In genomic region chr5:122192347-122192746, GRCm38 (mm10) we compare ENCODE assay signal across 24 mouse cellular contexts. TPM values are rescaled to one million over a fixed set of nuclear protein-coding genes. Genes with fewer than 3 reads are reported as not detected.
DNase-seq lines count a peak whose midpoint lies in the region; ATAC-seq and TF ChIP-seq lines count a peak whose summit lies in the region.
"Had no signal": no experiment of that assay in that cellular context is flagged by ENCODE, and none has a peak within 500 bp of the region (broad histone marks: within the 10 kb centered on the region; RNA-seq: fewer than 3 reads in every experiment).

No protein-coding gene starts in this region.

- WGBS in intestine, postnatal 0 days, result 29% methylated on average over 3 of the region's 4 CpGs
- WGBS in intestine, embryonic 15.5 days, result 21% methylated on average over 4 of the region's 4 CpGs
- WGBS in liver, postnatal 0 days (ENCODE audit: insufficient replicate concordance), result 41% methylated on average over 3 of the region's 4 CpGs

- in situ Hi-C loops in ES-E14 (cut with MboI; ENCODE audit: low sequenced_read_pairs in 2 of 2, unreplicated experiment in 2 of 2), result no loop called here

- H3K9ac ChIP-seq in intestine, postnatal 0 days (ENCODE audit: low read depth, low read length), result no peak overlapping the region
- H3K9ac ChIP-seq in intestine, embryonic 15.5 days, result no peak overlapping the region
- H3K9ac ChIP-seq in ES-E14 (ENCODE audit: insufficient read depth, low read depth, low read length, poor library complexity, severe bottlenecking), result no peak overlapping the region
- no peak overlapping the region for H3K9ac ChIP-seq in liver, postnatal 0 days (replicated peaks)
- H3K9ac ChIP-seq: embryonic facial prominence, embryonic 13.5 days; midbrain, embryonic 12.5 days; stomach, embryonic 15.5 days had no signal

- TF ChIP-seq EP300 in liver, postnatal 0 days (IDR thresholded peaks at IDR 0.05; ENCODE audit: low read depth), result no peak

- ATAC-seq in intestine, postnatal 0 days, result no peak; the same call in 1 of the 2 replicates
- ATAC-seq in intestine, embryonic 15.5 days, result no peak
- ATAC-seq in liver, postnatal 0 days, result peak; percentile 48
- ATAC-seq: hindbrain, embryonic 16.5 days; Patski had no signal

- no peaks in the 10 kb centered on the region for H3K9me3 ChIP-seq in intestine, postnatal 0 days (ENCODE audit: control insufficient read depth)
- H3K9me3 ChIP-seq in intestine, embryonic 15.5 days, result no peaks in the 10 kb centered on the region
- no peaks in the 10 kb centered on the region for H3K9me3 ChIP-seq in ES-E14 (ENCODE audit: control insufficient read depth, insufficient read depth, low read depth, low read length)
- no peaks in the 10 kb centered on the region for H3K9me3 ChIP-seq in liver, postnatal 0 days (ENCODE audit: low read length)
- H3K9me3 ChIP-seq: embryonic facial prominence, embryonic 13.5 days; heart, embryonic 10.5 days; midbrain, embryonic 12.5 days; stomach, embryonic 15.5 days had no signal

- TF ChIP-seq CTCF in intestine, postnatal 0 days (IDR thresholded peaks at IDR 0.05; ENCODE audit: low read depth), result 0 out of 2 replicates have a peak, but pooled peaks have one; percentile 28
- TF ChIP-seq CTCF in liver, postnatal 0 days (IDR thresholded peaks at IDR 0.05; ENCODE audit: low read depth), result peak; percentile 46

- H3K36me3 ChIP-seq in intestine, postnatal 0 days (ENCODE audit: control insufficient read depth, insufficient read depth), result no peaks in the 10 kb centered on the region
- no peaks in the 10 kb centered on the region for H3K36me3 ChIP-seq in intestine, embryonic 15.5 days
- H3K36me3 ChIP-seq in ES-E14 (ENCODE audit: control insufficient read depth, insufficient read depth, low read length, poor library complexity, severe bottlenecking), result no peaks in the 10 kb centered on the region
- no peaks in the 10 kb centered on the region for H3K36me3 ChIP-seq in liver, postnatal 0 days (replicated peaks; ENCODE audit: insufficient read depth, low read length)
- H3K36me3 ChIP-seq: embryonic facial prominence, embryonic 13.5 days; heart, embryonic 10.5 days; midbrain, embryonic 12.5 days; stomach, embryonic 15.5 days had no signal

- peak; percentile 48 for DNase-seq in 416B (ENCODE audit: low read depth)
- DNase-seq in ES-E14 (ENCODE audit: low read depth, low spot score), result no peak
- no peak for DNase-seq in liver, postnatal 0 days
- no peak for DNase-seq in heart, postnatal 14 days
- DNase-seq in gastrocnemius, adult 8-10 months (ENCODE audit: low spot score in 2 of 2), result no peak
- DNase-seq in layer of hippocampus, adult 9-11 months, result no peak
- DNase-seq: cerebellum, adult 11-12 months; cerebellum, postnatal 36 days; gastrocnemius, postnatal 25 days; heart, postnatal 36 days; kidney, postnatal 10 days; lung, adult 18-20 months; lung, postnatal 36 days; right cerebral cortex, postnatal 14 days; thymus, postnatal 14 days had no signal

- H3K4me3 ChIP-seq in intestine, postnatal 0 days (ENCODE audit: low read depth, low read length), result no peak overlapping the region
- no peak overlapping the region for H3K4me3 ChIP-seq in intestine, embryonic 15.5 days (replicated peaks)
- H3K4me3 ChIP-seq in ES-E14 (ENCODE audit: insufficient read depth in 1 of 2, low read depth in 1 of 2, low read length in 2 of 2, poor library complexity in 1 of 2, severe bottlenecking in 1 of 2), result no peak overlapping the region
- H3K4me3 ChIP-seq in liver, postnatal 0 days (ENCODE audit: low read depth, low read length), result no peak overlapping the region
- H3K4me3 ChIP-seq: embryonic facial prominence, embryonic 13.5 days; heart, embryonic 10.5 days; midbrain, embryonic 12.5 days; stomach, embryonic 15.5 days had no signal

- intact Hi-C loops in heart, postnatal 14 days (cut with DNase I), result no loop called here

- H3K4me2 ChIP-seq in intestine, postnatal 0 days (replicated peaks; ENCODE audit: low read depth), result no peak overlapping the region
- H3K4me2 ChIP-seq in intestine, embryonic 15.5 days (replicated peaks), result no peak overlapping the region
- H3K4me2 ChIP-seq in liver, postnatal 0 days (ENCODE audit: low read depth, low read length), result no peak overlapping the region
- H3K4me2 ChIP-seq: embryonic facial prominence, embryonic 13.5 days; midbrain, embryonic 12.5 days; stomach, embryonic 15.5 days had no signal

- no peak overlapping the region for H3K27ac ChIP-seq in intestine, postnatal 0 days (ENCODE audit: low read depth, low read length)
- H3K27ac ChIP-seq in intestine, embryonic 15.5 days, result no peak overlapping the region
- no peak overlapping the region for H3K27ac ChIP-seq in ES-E14 (ENCODE audit: insufficient read depth, low read depth, low read length, poor library complexity, severe bottlenecking)
- peak overlapping the region; percentile 71 for H3K27ac ChIP-seq in liver, postnatal 0 days (ENCODE audit: low read depth)
- H3K27ac ChIP-seq: embryonic facial prominence, embryonic 13.5 days; heart, embryonic 10.5 days; midbrain, embryonic 12.5 days; stomach, embryonic 15.5 days had no signal

- no peaks in the 10 kb centered on the region for H3K27me3 ChIP-seq in intestine, postnatal 0 days (replicated peaks; ENCODE audit: control insufficient read depth, insufficient read depth, low read length)
- H3K27me3 ChIP-seq in intestine, embryonic 15.5 days (replicated peaks), result no peaks in the 10 kb centered on the region
- no peaks in the 10 kb centered on the region for H3K27me3 ChIP-seq in liver, postnatal 0 days (ENCODE audit: insufficient read depth, low read length)
- H3K27me3 ChIP-seq: embryonic facial prominence, embryonic 13.5 days; midbrain, embryonic 12.5 days; Patski; stomach, embryonic 15.5 days had no signal

- H3K4me1 ChIP-seq in intestine, postnatal 0 days (replicated peaks; ENCODE audit: control insufficient read depth, insufficient read depth, low read length), result no peaks in the 10 kb centered on the region
- H3K4me1 ChIP-seq in intestine, embryonic 15.5 days (replicated peaks), result no peaks in the 10 kb centered on the region
- peaks cover 4 to 20% of the 10 kb centered on the region in 2 experiments; a peak in 3 of 4 replicates for H3K4me1 ChIP-seq in ES-E14 (ENCODE audit: control insufficient read depth in 2 of 2, insufficient read depth in 2 of 2, low read length in 2 of 2, poor library complexity in 1 of 2)
- H3K4me1 ChIP-seq in liver, postnatal 0 days (ENCODE audit: insufficient read depth), result peaks cover 6% of the 10 kb centered on the region
- H3K4me1 ChIP-seq: embryonic facial prominence, embryonic 13.5 days; heart, embryonic 10.5 days; midbrain, embryonic 12.5 days; stomach, embryonic 15.5 days had no signal

TF ChIP-seq in ES-E14, 5 proteins besides CTCF, POLR2A, EP300 and RAD21:
- TF ChIP-seq HCFC1 (IDR thresholded peaks at IDR 0.05; ENCODE audit: borderline replicate concordance, insufficient read depth, low read length), result no peak
- no peak for TF ChIP-seq MAFK (IDR thresholded peaks at IDR 0.05; ENCODE audit: insufficient read depth, low read depth, low read length)
- TF ChIP-seq ZC3H11A (IDR thresholded peaks at IDR 0.05; ENCODE audit: borderline replicate concordance, low read depth, low read length), result no peak
- TF ChIP-seq ZNF384 (IDR thresholded peaks at IDR 0.05; ENCODE audit: low read depth, low read length), result peak; percentile 92

RNA-seq across cellular contexts. Expression of gene Hvcn1, which starts 14.3 kb away (rescaled TPM):
- 3.6 TPM in 2 replicates for polyA plus RNA-seq in intestine, postnatal 0 days (2015; fragmentation: Nextera tagmentation; extraction: Ambion mirVana)
- 5.2 and 5.8 TPM in 2 replicates for polyA plus RNA-seq in intestine, embryonic 15.5 days (2015; fragmentation: Nextera tagmentation; extraction: Ambion mirVana)
- 35.7 and 39.3 TPM in 2 replicates for total RNA-seq in ES-E14 (2012; rRNA removed)
- polyA plus RNA-seq in liver, postnatal 0 days (2015; fragmentation: Nextera tagmentation; extraction: Ambion mirVana), result 7.0 and 7.3 TPM in 2 replicates
- 1 to 10 TPM; 1.4 TPM for total RNA-seq in heart, postnatal 14 days (2021)
- 1 to 10 TPM in 1 of 4 experiments, under 1 TPM in 3; 0.24 to 1.3 (median 0.46) TPM for total RNA-seq in gastrocnemius, adult 8-10 months (2022)

RNA-seq across cellular contexts. Expression of gene Ppp1cc, which starts 34.3 kb away (rescaled TPM):
- 138 and 144 TPM in 2 replicates for polyA plus RNA-seq in intestine, postnatal 0 days (2015; fragmentation: Nextera tagmentation; extraction: Ambion mirVana)
- 240 and 244 TPM in 2 replicates for polyA plus RNA-seq in intestine, embryonic 15.5 days (2015; fragmentation: Nextera tagmentation; extraction: Ambion mirVana)
- 245 and 265 TPM in 2 replicates for total RNA-seq in ES-E14 (2012; rRNA removed)
- 97.7 and 97.9 TPM in 2 replicates for polyA plus RNA-seq in liver, postnatal 0 days (2015; fragmentation: Nextera tagmentation; extraction: Ambion mirVana)
- 100 to 1,000 TPM; 121 to 152 TPM for total RNA-seq in heart, postnatal 14 days (2021)
- 100 to 1,000 TPM; 108 to 221 (median 143) TPM for total RNA-seq in gastrocnemius, adult 8-10 months (2022)

RNA-seq across cellular contexts. Expression of gene Ccdc63, which starts 51.7 kb away (rescaled TPM):
- not detected in 2 replicates for polyA plus RNA-seq in intestine, postnatal 0 days (2015; fragmentation: Nextera tagmentation; extraction: Ambion mirVana)
- polyA plus RNA-seq in intestine, embryonic 15.5 days (2015; fragmentation: Nextera tagmentation; extraction: Ambion mirVana), result not detected in 2 replicates
- total RNA-seq in ES-E14 (2012; rRNA removed), result 1.7 and 2.2 TPM in 2 replicates
- polyA plus RNA-seq in liver, postnatal 0 days (2015; fragmentation: Nextera tagmentation; extraction: Ambion mirVana), result 0.13 and 0.18 TPM in 2 replicates
- total RNA-seq in heart, postnatal 14 days (2021), result not detected
- under 1 TPM in 1 of 4 experiments, not detected in 3; 0.13 TPM for total RNA-seq in gastrocnemius, adult 8-10 months (2022)
- total RNA-seq: gastrocnemius, postnatal 25 days; heart, postnatal 36 days had no signal
- polyA plus RNA-seq: C2C12; embryonic facial prominence, embryonic 13.5 days; midbrain, embryonic 12.5 days; Patski; stomach, embryonic 15.5 days had no signal

Comparison
In these comparisons a context has a peak if more than half of its experiments do, and no peak if none do; other contexts are left out.
1. RNA of gene Hvcn1, which starts 14.3 kb away (total RNA-seq): 35.7 to 39.3 TPM in ES-E14; 1.4 TPM in heart, postnatal 14 days and 0.24 to 1.3 TPM in gastrocnemius, adult 8-10 months; every median in the first group is over 10 times any median in the second.